Mouse (Mus musculus): ENCODE measurements around the gene Rasal2.

The Rasal2 gene

GRCm38 (mm10) chr1:157323091-157323490 lies 89.3 kb downstream of the Rasal2 start:
- DNase-seq: no peak

- DNase-seq: no peak
Measured at GRCm38 (mm10) chr1:157318896-157319295, 93.5 kb downstream of the Rasal2 start.

- DNase-seq: no peak
Measured at GRCm38 (mm10) chr1:157301266-157301665, 111.1 kb downstream of the Rasal2 start.

DNA sequence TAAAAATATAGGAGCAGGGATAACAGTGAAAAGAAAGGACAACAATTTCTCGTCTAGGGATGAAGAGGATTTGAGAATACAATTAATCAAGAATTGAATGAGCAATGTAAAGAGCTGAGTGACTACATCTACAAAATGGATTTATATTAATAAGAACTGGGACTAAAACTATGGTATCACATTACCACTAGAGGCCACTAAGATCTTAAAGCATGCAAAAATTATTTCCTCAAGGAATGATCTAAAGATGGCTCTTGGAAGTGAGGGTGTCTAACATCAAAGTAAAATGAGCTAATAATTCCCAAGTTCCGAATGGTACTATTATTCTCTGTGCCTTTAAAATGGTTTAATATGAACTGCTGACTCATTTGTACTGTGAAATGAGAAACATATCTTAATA lies 112.8 kb downstream of the Rasal2 start:
- no peak for DNase-seq

DNA sequence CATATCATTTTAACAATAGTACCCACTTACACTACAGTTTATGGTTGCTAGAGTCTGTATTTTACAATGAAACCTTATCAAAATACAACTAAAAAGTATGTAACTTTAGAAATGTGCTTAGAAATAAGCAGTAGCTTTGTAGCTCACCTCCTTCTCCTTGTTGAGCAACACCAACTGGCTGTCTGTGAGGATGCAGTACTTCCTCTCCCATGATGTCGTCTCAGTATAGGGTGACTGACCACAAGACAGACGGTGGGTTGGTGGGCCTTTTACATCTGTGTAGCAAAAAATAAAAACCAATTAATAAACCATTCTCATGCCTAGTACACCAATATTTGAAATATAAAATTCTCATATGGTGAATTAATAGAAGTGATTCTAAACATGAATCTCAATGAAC lies 113.4 kb downstream of the Rasal2 start:
- DNase-seq: no peak

DNA sequence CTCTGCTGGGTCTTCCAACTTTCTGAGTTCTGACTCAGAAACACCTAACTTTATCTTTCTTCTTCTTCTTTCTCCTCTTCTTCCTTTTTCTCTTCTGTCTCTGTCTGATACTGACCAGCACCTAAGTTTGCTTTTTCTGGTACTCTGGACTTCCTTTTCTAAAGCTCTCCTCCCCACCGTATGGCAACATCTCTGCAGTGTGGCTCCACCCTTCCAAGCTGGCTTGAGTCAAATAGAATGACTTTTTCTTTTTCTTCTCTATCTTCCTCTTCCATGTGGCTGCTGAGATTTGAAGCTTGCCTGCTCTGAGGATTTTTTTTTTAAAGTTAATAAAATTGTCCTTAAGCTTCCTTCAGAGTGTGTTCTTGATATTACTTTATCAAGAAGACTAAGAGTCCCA lies 115.3 kb downstream of the Rasal2 start:
- no peak for DNase-seq

- no peak for DNase-seq
Measured at GRCm38 (mm10) chr1:157295868-157296267, 116.5 kb downstream of the Rasal2 start.

- DNase-seq: no peak
Measured at GRCm38 (mm10) chr1:157290173-157290572, 122.2 kb downstream of the Rasal2 start.

- no peak for DNase-seq
Measured at GRCm38 (mm10) chr1:157289251-157289650, 123.1 kb downstream of the Rasal2 start.

GRCm38 (mm10) chr1:157286561-157286960 lies 125.8 kb downstream of the Rasal2 start:
- DNase-seq: peak; percentile 7

DNA sequence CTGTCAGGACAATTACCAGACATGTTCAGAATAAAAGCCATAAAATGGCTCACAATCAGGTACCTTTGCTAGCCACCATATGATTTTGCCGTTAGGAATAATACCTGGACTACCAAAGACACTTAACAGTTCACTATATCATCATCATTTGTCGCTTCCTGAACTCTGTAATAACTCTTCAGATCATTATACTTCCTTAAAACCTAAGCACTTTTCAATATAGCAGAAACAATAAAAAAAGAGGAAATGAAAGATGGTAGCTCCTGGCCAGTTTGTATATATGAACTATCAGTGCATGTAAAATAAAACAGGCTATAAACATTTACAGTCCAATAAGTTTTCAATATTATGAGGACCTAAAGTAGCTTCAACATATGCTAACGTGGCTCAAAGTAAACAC lies 127.0 kb downstream of the Rasal2 start:
- DNase-seq: no peak

- DNase-seq: no peak
Measured at GRCm38 (mm10) chr1:157280781-157281180, 131.6 kb downstream of the Rasal2 start.

GRCm38 (mm10) chr1:157275672-157276307 lies 136.6 kb downstream of the Rasal2 start:
- no peak for DNase-seq

GRCm38 (mm10) chr1:157267894-157268293 lies 144.5 kb downstream of the Rasal2 start:
- DNase-seq: no peak

DNA sequence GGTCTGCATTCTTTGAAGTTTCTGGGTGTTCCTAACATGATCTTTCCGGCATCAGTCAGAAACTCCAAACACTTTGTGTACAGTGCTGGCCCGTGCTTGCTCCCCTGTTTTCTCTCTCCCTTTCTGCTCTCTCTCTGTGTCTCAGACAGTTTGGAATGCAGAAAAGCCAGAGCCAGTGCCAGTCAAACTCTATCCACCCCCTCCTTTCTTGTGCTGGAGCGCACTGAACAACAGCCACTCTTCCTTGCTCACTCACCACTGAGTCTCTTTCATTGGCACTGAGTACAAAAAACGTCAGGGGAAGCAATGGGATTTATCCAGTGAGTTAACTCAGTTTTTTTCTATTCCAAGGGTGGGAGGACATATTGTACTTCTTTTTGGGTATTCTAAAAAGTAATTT lies 155.8 kb downstream of the Rasal2 start:
- DNase-seq: no peak

- DNase-seq: no peak
Measured at GRCm38 (mm10) chr1:157255776-157256175, 156.6 kb downstream of the Rasal2 start.

GRCm38 (mm10) chr1:157253600-157254490 lies 158.6 kb downstream of the Rasal2 start:
- no peak for DNase-seq

GRCm38 (mm10) chr1:157248112-157248511 lies 164.3 kb downstream of the Rasal2 start:
- no peak for DNase-seq

GRCm38 (mm10) chr1:157247341-157247740 lies 165.1 kb downstream of the Rasal2 start:
- DNase-seq: no peak

DNA sequence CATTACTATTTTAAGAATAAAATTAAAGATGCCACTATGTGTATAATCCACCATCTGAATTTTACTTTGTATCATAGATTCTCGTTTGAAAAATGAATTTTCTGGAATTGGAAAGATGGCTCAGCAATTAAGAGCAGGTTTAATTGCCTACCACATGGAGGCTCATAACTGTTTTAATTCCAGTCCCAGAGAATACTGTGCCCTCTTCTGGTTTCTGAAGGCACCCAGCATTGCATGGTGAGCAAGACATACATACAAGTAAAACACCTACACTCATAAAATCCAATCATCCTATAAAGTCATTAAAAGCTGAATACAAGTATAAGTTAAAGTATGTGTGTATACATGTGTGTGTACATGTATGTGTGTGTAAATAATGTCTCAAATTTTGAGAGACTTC lies 165.6 kb downstream of the Rasal2 start:
- no peak for DNase-seq

GRCm38 (mm10) chr1:157244453-157244790 lies 168.0 kb downstream of the Rasal2 start:
- no peak for DNase-seq

- no peak for DNase-seq
Measured at GRCm38 (mm10) chr1:157243576-157244452, 168.6 kb downstream of the Rasal2 start.

- DNase-seq: no peak
Measured at GRCm38 (mm10) chr1:157239687-157240086, 172.7 kb downstream of the Rasal2 start.
